In genomic region chr5:30243741-30244140, GRCm38 (mm10) we compare ENCODE assay signal across 9 mouse cellular contexts. TPM values are rescaled to one million over a fixed set of nuclear protein-coding genes. Genes with fewer than 3 reads are reported as not detected.
A peak's percentile ranks its signal among the peaks of the same experiment; 100 is the strongest.
DNase-seq lines count a peak whose midpoint lies in the region; ATAC-seq and TF ChIP-seq lines count a peak whose summit lies in the region.
"Had no signal": no experiment of that assay in that cellular context is flagged by ENCODE, and none has a peak within 500 bp of the region (broad histone marks: within the 10 kb centered on the region; RNA-seq: fewer than 3 reads in every experiment).

No protein-coding gene starts in this region.

- no peaks in the 10 kb centered on the region; the same call in 1 of the 2 replicates for H3K36me3 ChIP-seq in forebrain, embryonic 15.5 days
- H3K36me3 ChIP-seq in forebrain, embryonic 16.5 days (ENCODE audit: control insufficient read depth, insufficient read depth), result no peaks in the 10 kb centered on the region

- TF ChIP-seq POLR2A in cortical plate, adult 2 months (IDR thresholded peaks at IDR 0.05; ENCODE audit: extremely low read depth, insufficient read depth, low read length), result no peak

- 62% methylated on average over 9 of the region's 9 CpGs for WGBS in forebrain, embryonic 15.5 days
- WGBS in forebrain, embryonic 16.5 days, result 64% methylated on average over 9 of the region's 9 CpGs

- H3K27ac ChIP-seq in cortical plate, adult 2 months (ENCODE audit: insufficient read depth, low read length), result no peak overlapping the region
- H3K27ac ChIP-seq in forebrain, embryonic 15.5 days (replicated peaks), result no peak overlapping the region
- H3K27ac ChIP-seq in forebrain, embryonic 16.5 days (ENCODE audit: low read length), result no peak overlapping the region
- H3K27ac ChIP-seq: liver, embryonic 15.5 days had no signal

- no peaks in the 10 kb centered on the region for H3K4me1 ChIP-seq in cortical plate, adult 2 months (ENCODE audit: control insufficient read depth, insufficient read depth, low read length)
- peaks cover 12% of the 10 kb centered on the region; the same call in 1 of the 2 replicates for H3K4me1 ChIP-seq in forebrain, embryonic 15.5 days
- H3K4me1 ChIP-seq in forebrain, embryonic 16.5 days (replicated peaks; ENCODE audit: control insufficient read depth, insufficient read depth, low read length), result no peaks in the 10 kb centered on the region

- H3K9ac ChIP-seq in forebrain, embryonic 15.5 days (replicated peaks), result no peak overlapping the region
- no peak overlapping the region for H3K9ac ChIP-seq in forebrain, embryonic 16.5 days (replicated peaks; ENCODE audit: low read depth, low read length)
- H3K9ac ChIP-seq: liver, embryonic 15.5 days had no signal

- no peak overlapping the region for H3K4me2 ChIP-seq in forebrain, embryonic 15.5 days (replicated peaks)
- no peak overlapping the region for H3K4me2 ChIP-seq in forebrain, embryonic 16.5 days (ENCODE audit: low read length)
- H3K4me2 ChIP-seq: liver, embryonic 15.5 days had no signal

- ATAC-seq in CD4-positive, CD25-positive, alpha-beta regulatory T cell, adult 4 months, result no peak
- no peak for ATAC-seq in forebrain, embryonic 15.5 days (replicated peaks)
- ATAC-seq in forebrain, embryonic 16.5 days, result no peak

- no peaks in the 10 kb centered on the region for H3K9me3 ChIP-seq in forebrain, embryonic 15.5 days
- H3K9me3 ChIP-seq in forebrain, embryonic 16.5 days (ENCODE audit: control insufficient read depth, low read length), result no peaks in the 10 kb centered on the region
- H3K9me3 ChIP-seq: liver, embryonic 15.5 days had no signal

- DNase-seq in CD4-positive, CD25-positive, alpha-beta regulatory T cell, adult 2 months (ENCODE audit: low read depth, low spot score), result peak; percentile 44
- DNase-seq in layer of hippocampus, postnatal 10 days (ENCODE audit: low spot score in 2 of 2), result peak; percentile 7 to 20
- DNase-seq in layer of hippocampus, adult 9-11 months, result no peak
- peak; percentile 32 for DNase-seq in mesoderm, embryonic 11.5 days (ENCODE audit: low read depth, low spot score)

- peak; percentile 24; the same call in 1 of the 2 replicates for TF ChIP-seq CTCF in cortical plate, adult 2 months (IDR thresholded peaks at IDR 0.05; ENCODE audit: extremely low read depth, insufficient read depth, low read length)

- no peaks in the 10 kb centered on the region for H3K27me3 ChIP-seq in forebrain, embryonic 15.5 days
- no peaks in the 10 kb centered on the region for H3K27me3 ChIP-seq in forebrain, embryonic 16.5 days (replicated peaks; ENCODE audit: control insufficient read depth, insufficient read depth, low read length)
- H3K27me3 ChIP-seq: liver, embryonic 15.5 days had no signal

- no peak overlapping the region for H3K4me3 ChIP-seq in cortical plate, adult 2 months (ENCODE audit: insufficient read depth, low read length)
- no peak overlapping the region for H3K4me3 ChIP-seq in forebrain, embryonic 15.5 days
- H3K4me3 ChIP-seq in forebrain, embryonic 16.5 days (replicated peaks; ENCODE audit: low read length), result no peak overlapping the region
- H3K4me3 ChIP-seq: liver, embryonic 15.5 days had no signal

RNA-seq across cellular contexts. Expression of gene Selenoi, which starts 11.4 kb away (rescaled TPM):
- 10 to 100 TPM; 16.8 to 20.6 TPM for polyA plus RNA-seq in CD4-positive, CD25-positive, alpha-beta regulatory T cell, adult 4 months (2017; shearing (Covaris generic))
- total RNA-seq in layer of hippocampus, postnatal 10 days (2021), result 10 to 100 TPM; 59.5 to 61.1 TPM
- 29.2 and 32.9 TPM in 2 replicates for polyA plus RNA-seq in cortical plate, adult 2 months (2012; rRNA removed)
- polyA plus RNA-seq in forebrain, embryonic 15.5 days (2015; fragmentation: Nextera tagmentation; extraction: Ambion mirVana), result 25.8 and 26.4 TPM in 2 replicates
- polyA plus RNA-seq in forebrain, embryonic 16.5 days (2015; fragmentation: Nextera tagmentation; extraction: Ambion mirVana), result 30.1 and 30.7 TPM in 2 replicates

RNA-seq across cellular contexts. Expression of gene Drc1, which starts 37.4 kb away (rescaled TPM):
- 1 to 10 TPM; 3.0 to 4.2 TPM for polyA plus RNA-seq in CD4-positive, CD25-positive, alpha-beta regulatory T cell, adult 4 months (2017; shearing (Covaris generic))
- 10 to 100 TPM; 16.3 to 16.5 TPM for total RNA-seq in layer of hippocampus, postnatal 10 days (2021)
- 12.2 and 13.7 TPM in 2 replicates for polyA plus RNA-seq in cortical plate, adult 2 months (2012; rRNA removed)
- 5.3 and 6.8 TPM in 2 replicates for polyA plus RNA-seq in forebrain, embryonic 15.5 days (2015; fragmentation: Nextera tagmentation; extraction: Ambion mirVana)
- polyA plus RNA-seq in forebrain, embryonic 16.5 days (2015; fragmentation: Nextera tagmentation; extraction: Ambion mirVana), result 5.5 and 8.9 TPM in 2 replicates

RNA-seq across cellular contexts. Expression of gene Adgrf3, which starts 38.2 kb away (rescaled TPM):
- polyA plus RNA-seq in CD4-positive, CD25-positive, alpha-beta regulatory T cell, adult 4 months (2017; shearing (Covaris generic)), result not detected
- total RNA-seq in layer of hippocampus, postnatal 10 days (2021), result not detected
- polyA plus RNA-seq in cortical plate, adult 2 months (2012; rRNA removed), result not detected in 2 replicates
- not detected in 2 replicates for polyA plus RNA-seq in forebrain, embryonic 15.5 days (2015; fragmentation: Nextera tagmentation; extraction: Ambion mirVana)
- polyA plus RNA-seq in forebrain, embryonic 16.5 days (2015; fragmentation: Nextera tagmentation; extraction: Ambion mirVana), result not detected in 2 replicates
- polyA plus RNA-seq: liver, embryonic 15.5 days had no signal
